Mouse (Mus musculus) monocyte, adult 5-6 weeks (primary cell): ENCODE measurements around the gene Mutyh. TPM values are rescaled to one million over a fixed set of nuclear protein-coding genes. Genes with fewer than 3 reads are reported as not detected.

Source experiments
- ATAC-seq: fragments of 153-309, 156-312 bp; replicated peaks from 2 replicates; pipeline ENCODE4 v1.8.0; 2017; ENCODE audit warnings: mild to moderate bottlenecking; ENCODE audit not compliant: low TSS enrichment, insufficient number of reproducible peaks, severe bottlenecking, poor library complexity, low FRiP score
- total RNA-seq: library from RNA; stranded (forward); fragments of 200-1000, 200-491, 200-594 nt; gene quantifications from 3 replicates; pipeline ENCODE4 v1.2.3, GENCODE M21; 2017

Mutyh gene
- total RNA-seq = 3.2 to 8.0 TPM (median 4.5 TPM) in 3 replicates

- peak; percentile 96 for ATAC-seq
These were observed at the start of gene Mutyh, which contains the start of gene Toe1 for GRCm38 (mm10) chr4:116807197-116808129. Gene Mutyh, plus strand, starts transcription at chr4:116807723. Gene Toe1, minus strand, starts transcription at chr4:116807640.

- ATAC-seq = no peak
These were observed 45.6 kb upstream of the Mutyh start for GRCm38 (mm10) chr4:116761914-116762313.

- ATAC-seq = no peak
These were observed 43.5 kb upstream of the Mutyh start for GRCm38 (mm10) chr4:116764001-116764400.

- peak; percentile 80 for ATAC-seq
These were observed 39.0 kb upstream of the Mutyh start for GRCm38 (mm10) chr4:116768510-116768909.

GRCm38 (mm10) chr4:116769060-116769459 lies 38.5 kb upstream of the Mutyh start:
- ATAC-seq = no peak

- ATAC-seq = no peak
These were observed 31.1 kb upstream of the Mutyh start for GRCm38 (mm10) chr4:116776391-116776790.

- no peak for ATAC-seq
These were observed 30.4 kb upstream of the Mutyh start for GRCm38 (mm10) chr4:116777079-116777478.

- ATAC-seq = no peak
These were observed 27.0 kb upstream of the Mutyh start for GRCm38 (mm10) chr4:116780541-116780940.

GRCm38 (mm10) chr4:116781366-116781765 lies 26.2 kb upstream of the Mutyh start:
- ATAC-seq = no peak

- no peak for ATAC-seq
These were observed 25.4 kb upstream of the Mutyh start for GRCm38 (mm10) chr4:116782171-116782570.

- ATAC-seq = no peak
These were observed 20.9 kb upstream of the Mutyh start for GRCm38 (mm10) chr4:116786587-116786986.

GRCm38 (mm10) chr4:116787985-116788760 lies 19.4 kb upstream of the Mutyh start:
- peak; percentile 91 for ATAC-seq

GRCm38 (mm10) chr4:116788956-116789355 lies 18.6 kb upstream of the Mutyh start:
- ATAC-seq = peak; percentile 78

- no peak for ATAC-seq
These were observed 15.1 kb upstream of the Mutyh start for GRCm38 (mm10) chr4:116792453-116792852.

- no peak for ATAC-seq
These were observed 13.2 kb upstream of the Mutyh start for GRCm38 (mm10) chr4:116794273-116794672.

- ATAC-seq = no peak
These were observed 10.9 kb upstream of the Mutyh start for GRCm38 (mm10) chr4:116796442-116797110.

GRCm38 (mm10) chr4:116799901-116800300 lies 7.6 kb upstream of the Mutyh start:
- 0 out of 2 replicates have a peak, but pooled peaks have one; percentile 52 for ATAC-seq

- no peak for ATAC-seq
These were observed 3.5 kb downstream of the Mutyh start for GRCm38 (mm10) chr4:116811012-116811411.

GRCm38 (mm10) chr4:116815276-116815675 lies 7.8 kb downstream of the Mutyh start:
- ATAC-seq = no peak
